Mouse (Mus musculus): ENCODE measurements around the gene Gm17387.

DNA sequence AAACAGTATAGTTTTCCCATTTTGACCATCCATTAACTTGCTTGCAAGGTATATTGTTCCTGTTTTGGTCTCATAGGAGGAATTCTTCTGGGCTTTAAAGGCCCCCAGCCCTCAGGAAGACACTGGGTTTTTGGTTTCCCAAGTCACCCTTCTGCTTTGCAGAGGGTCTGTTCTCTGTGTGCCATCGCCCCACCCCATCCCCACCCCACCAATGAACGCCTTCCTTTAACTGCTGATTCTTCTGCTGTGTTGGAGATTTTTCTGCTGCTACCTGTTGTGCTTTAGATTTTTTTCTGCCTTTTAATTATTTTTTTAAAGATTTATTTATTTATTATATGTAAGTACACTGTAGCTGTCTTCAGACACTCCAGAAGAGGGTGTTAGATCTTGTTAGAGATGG is at the start of gene Gm17387:
- no peak for TF ChIP-seq GATA1 (IDR thresholded peaks at IDR 0.05; ENCODE audit: low read length)
- no peak for TF ChIP-seq TAL1 (IDR thresholded peaks at IDR 0.05; ENCODE audit: low read length)

Measured in erythroblast, embryonic 14.5 days (primary cell).